Mouse (Mus musculus) testis, adult 2 months (tissue): ENCODE measurements around the gene Frat1. TPM values are rescaled to one million over a fixed set of nuclear protein-coding genes. Genes with fewer than 3 reads are reported as not detected.

Experiments used
- H3K27ac ChIP-seq: fragments of 200-500 bp; 2 replicates; pipeline ENCODE4 v1.5.1; 2012; ENCODE audit warnings: low read depth, low read length; ENCODE audit not compliant: control insufficient read depth, insufficient read depth
- H3K27me3 ChIP-seq: fragments of 200-500 bp; 2 replicates; pipeline ENCODE4 v1.6.1; 2012; ENCODE audit warnings: mild to moderate bottlenecking, low read length, moderate library complexity; ENCODE audit not compliant: control insufficient read depth, insufficient read depth
- H3K36me3 ChIP-seq: fragments of 200-500 bp; 2 replicates; pipeline ENCODE4 v1.6.1; 2012; ENCODE audit warnings: mild to moderate bottlenecking, low read length; ENCODE audit not compliant: control insufficient read depth, insufficient read depth
- H3K4me1 ChIP-seq: fragments of 200-500 bp; 2 replicates; pipeline ENCODE4 v1.6.1; 2012; ENCODE audit warnings: low read length; ENCODE audit not compliant: control insufficient read depth, insufficient read depth
- H3K4me3 ChIP-seq: fragments of 200-500 bp; 2 replicates; pipeline ENCODE4 v1.5.1; 2012; ENCODE audit warnings: low read depth, mild to moderate bottlenecking, low read length, moderate library complexity, mixed read lengths; ENCODE audit not compliant: control insufficient read depth
- CTCF ChIP-seq: fragments of 200-500 bp; IDR thresholded peaks from 2 replicates; pipeline ENCODE4 v1.5.1; 2012; ENCODE audit warnings: low read depth, mild to moderate bottlenecking, inconsistent platforms, low read length, moderate library complexity; ENCODE audit not compliant: control insufficient read depth, insufficient read depth, insufficient replicate concordance
- POLR2A ChIP-seq: fragments of 200-500 bp; IDR thresholded peaks from 2 replicates; pipeline ENCODE4 v1.6.1; 2012; ENCODE audit warnings: low read depth, mild to moderate bottlenecking, inconsistent platforms, low read length, moderate library complexity; ENCODE audit not compliant: control insufficient read depth
- polyA plus RNA-seq: library from polyadenylated mRNA; depleted of rRNA; stranded (reverse); fragments of >200 nt; gene quantifications from 2 replicates; pipeline ENCODE4 v1.2.3, GENCODE M21; 2012; rRNA removed

Gene Frat1
- polyA plus RNA-seq, 1 experiment: 103 TPM

- no peak for TF ChIP-seq CTCF
- no peak for TF ChIP-seq POLR2A
- no peaks in the 10 kb centered on the region for H3K4me1 ChIP-seq
- no peaks in the 10 kb centered on the region for H3K27me3 ChIP-seq
Observed at GRCm38 (mm10) chr19:41872285-41872684, 42.5 kb downstream of the Frat1 start.

GRCm38 (mm10) chr19:41874356-41874755 lies 44.6 kb downstream of the Frat1 start:
- H3K36me3 ChIP-seq: peaks cover 8% of the 10 kb centered on the region

More at GRCm38 (mm10) chr19:41872285-41872684, 42.5 kb downstream of the Frat1 start:
- Histone ChIP-seq H3K4me3 (no peak overlapping the region), H3K27ac (no peak overlapping the region), H3K36me3 (peaks cover 8% of the 10 kb centered on the region)

GRCm38 (mm10) chr19:41881842-41882241 lies 52.1 kb downstream of the Frat1 start:
- Histone ChIP-seq H3K4me1 (no peaks in the 10 kb centered on the region), H3K4me3 (no peak overlapping the region), H3K27ac (no peak overlapping the region), H3K27me3 (no peaks in the 10 kb centered on the region), H3K36me3 (peaks cover 6% of the 10 kb centered on the region)
- TF ChIP-seq POLR2A (no peak), CTCF (no peak)

More at GRCm38 (mm10) chr19:41874356-41874755, 44.6 kb downstream of the Frat1 start:
- no peak for TF ChIP-seq CTCF
- no peak for TF ChIP-seq POLR2A
- Histone ChIP-seq H3K27ac (no peak overlapping the region), H3K4me1 (no peaks in the 10 kb centered on the region), H3K27me3 (no peaks in the 10 kb centered on the region), H3K4me3 (no peak overlapping the region)

Other genes with a start within 250 kb of the Frat1 start
- 0.70 and 1.0 TPM in 2 replicates for gene Gm340, start 247.6 kb upstream of the Frat1 start, polyA plus RNA-seq
- 9.6 and 11.7 TPM in 2 replicates for gene Slit1, start 86.3 kb upstream of the Frat1 start, polyA plus RNA-seq
- 33.9 and 39.1 TPM in 2 replicates for gene Arhgap19, start 27.9 kb upstream of the Frat1 start, polyA plus RNA-seq
- 47.7 and 64.2 TPM in 2 replicates for gene Frat2, start 18.2 kb downstream of the Frat1 start, polyA plus RNA-seq
- gene Rrp12, start 66.2 kb downstream of the Frat1 start, polyA plus RNA-seq: 29.5 and 32.3 TPM in 2 replicates
- gene Pgam1, start 82.0 kb downstream of the Frat1 start, polyA plus RNA-seq: 58.2 and 64.2 TPM in 2 replicates
- gene Exosc1, start 103.5 kb downstream of the Frat1 start, polyA plus RNA-seq: 27.5 and 28.5 TPM in 2 replicates
- 34.8 and 44.9 TPM in 2 replicates for gene Zdhhc16, start 103.5 kb downstream of the Frat1 start, polyA plus RNA-seq
- 45.8 and 46.5 TPM in 2 replicates for gene Mms19, start 151.2 kb downstream of the Frat1 start, polyA plus RNA-seq
- gene Ubtd1, start 151.8 kb downstream of the Frat1 start, polyA plus RNA-seq: 282 and 310 TPM in 2 replicates
- 0.62 and 0.63 TPM in 2 replicates for gene Ankrd2, start 206.0 kb downstream of the Frat1 start, polyA plus RNA-seq
- gene Hoga1, start 215.6 kb downstream of the Frat1 start, polyA plus RNA-seq: 10.8 and 11.7 TPM in 2 replicates
- 1,397 and 1,535 TPM in 2 replicates for gene 4933411K16Rik, start 222.3 kb downstream of the Frat1 start, polyA plus RNA-seq